Mouse (Mus musculus) NIH3T3 (cell line): ENCODE measurements around the gene Atg16l1.

ENCODE experiments used
- DNase-seq: peaks from one replicate; pipeline ENCODE4 v3.0.0-alpha.2; 2012; ENCODE audit warnings: low read depth

Atg16l1 gene

GRCm38 (mm10) chr1:87829621-87830211 lies 74.0 kb downstream of the Atg16l1 start:
- DNase-seq = peak; percentile 44

- no peak for DNase-seq
Observed at GRCm38 (mm10) chr1:87836453-87836852, 80.8 kb downstream of the Atg16l1 start.

GRCm38 (mm10) chr1:87837018-87837417 lies 81.3 kb downstream of the Atg16l1 start:
- DNase-seq = no peak

- peak; percentile 34 for DNase-seq
Observed at GRCm38 (mm10) chr1:87840411-87841208, 84.9 kb downstream of the Atg16l1 start.
